ENCODE assay signal across 8 mouse cellular contexts in the genomic region with DNA sequence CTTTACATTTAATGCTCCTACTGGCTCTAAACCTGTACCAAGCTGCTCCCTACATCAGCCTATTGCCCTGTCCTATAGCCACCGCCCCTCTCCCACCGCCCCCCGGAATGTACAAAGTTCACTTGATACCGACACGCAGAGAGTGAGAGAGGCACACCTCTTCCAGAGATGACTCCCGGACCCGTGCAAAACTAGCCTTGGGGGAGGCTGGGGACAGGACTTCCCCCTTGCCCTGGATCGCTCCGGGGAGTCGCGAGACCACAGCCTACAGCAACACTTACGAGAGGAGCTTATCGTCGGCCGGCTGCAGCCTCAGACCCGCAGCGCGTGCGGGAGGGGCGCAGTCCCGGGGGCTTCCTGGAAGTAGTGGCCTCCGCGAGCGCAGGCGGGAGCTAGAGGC. TPM values are rescaled to one million over a fixed set of nuclear protein-coding genes. Genes with fewer than 3 reads are reported as not detected.
DNase-seq lines count a peak whose midpoint lies in the region; ATAC-seq lines count a peak whose summit lies in the region.

No protein-coding gene starts in this region.

- peak overlapping the region; percentile 87 for H3K27ac ChIP-seq in kidney, embryonic 16.5 days (ENCODE audit: low read length)
- H3K27ac ChIP-seq in liver, embryonic 16.5 days (ENCODE audit: low read length): peak overlapping the region; percentile 89

- peaks cover 7% of the 10 kb centered on the region for H3K36me3 ChIP-seq in kidney, embryonic 16.5 days (ENCODE audit: insufficient read depth, low read length)
- no peaks in the 10 kb centered on the region for H3K36me3 ChIP-seq in liver, embryonic 16.5 days (ENCODE audit: control insufficient read depth, insufficient read depth)

- H3K4me2 ChIP-seq in kidney, embryonic 16.5 days (replicated peaks; ENCODE audit: low read depth, low read length): peak overlapping the region; percentile 73
- peak overlapping the region; percentile 93 for H3K4me2 ChIP-seq in liver, embryonic 16.5 days (ENCODE audit: low read depth, low read length)

- peak overlapping the region; percentile 90 for H3K9ac ChIP-seq in kidney, embryonic 16.5 days (replicated peaks; ENCODE audit: low read length)
- H3K9ac ChIP-seq in liver, embryonic 16.5 days (ENCODE audit: low read depth, low read length): peak overlapping the region; percentile 74

- 0% methylated on average over 25 of the region's 25 CpGs for WGBS in kidney, embryonic 16.5 days
- WGBS in liver, embryonic 16.5 days (ENCODE audit: insufficient replicate concordance): under 1% methylated on average over 25 of the region's 25 CpGs

- peak overlapping the region; percentile 77 for H3K4me3 ChIP-seq in kidney, embryonic 16.5 days (ENCODE audit: low read length)
- H3K4me3 ChIP-seq in liver, embryonic 16.5 days (ENCODE audit: low read depth, low read length): peak overlapping the region; percentile 74

- ATAC-seq in kidney, embryonic 16.5 days (ENCODE audit: low FRiP score, low TSS enrichment): peak; percentile 25
- peak; percentile 2 for ATAC-seq in activated CD4-positive, CD25-positive, alpha-beta regulatory T cell, adult 4 months
- peak; percentile 3 for ATAC-seq in liver, embryonic 16.5 days (ENCODE audit: low read depth)

- H3K9me3 ChIP-seq in kidney, embryonic 16.5 days (ENCODE audit: low read length): no peaks in the 10 kb centered on the region
- no peaks in the 10 kb centered on the region for H3K9me3 ChIP-seq in liver, embryonic 16.5 days (replicated peaks; ENCODE audit: control insufficient read depth, low read length)

- DNase-seq in kidney, adult 9 months: no peak
- DNase-seq in heart, postnatal 4 days: peak; percentile 46
- DNase-seq in MN1 (ENCODE audit: low spot score): no peak
- no peak for DNase-seq in retina, postnatal 1 day
- no peak for DNase-seq in gastrocnemius, postnatal 10 days

- no peaks in the 10 kb centered on the region for H3K27me3 ChIP-seq in kidney, embryonic 16.5 days (ENCODE audit: insufficient read depth, low read length)
- H3K27me3 ChIP-seq in liver, embryonic 16.5 days (ENCODE audit: control insufficient read depth, insufficient read depth, low read depth, low read length): no peaks in the 10 kb centered on the region

- peaks cover 32% of the 10 kb centered on the region for H3K4me1 ChIP-seq in kidney, embryonic 16.5 days (ENCODE audit: insufficient read depth, low read length)
- H3K4me1 ChIP-seq in liver, embryonic 16.5 days (ENCODE audit: control insufficient read depth, low read depth, low read length): peaks cover 44% of the 10 kb centered on the region

RNA-seq across cellular contexts. Expression of a gene that starts 0.5 kb away (rescaled TPM):
- polyA plus RNA-seq in kidney, embryonic 16.5 days (2015; fragmentation: Nextera tagmentation; extraction: Ambion mirVana): 26.0 and 30.7 TPM in 2 replicates
- 10 to 100 TPM; 16.8 to 21.2 TPM for polyA plus RNA-seq in activated CD4-positive, CD25-positive, alpha-beta regulatory T cell, adult 4 months (2017; shearing (Covaris generic))
- total RNA-seq in heart, postnatal 4 days (2021): 10 to 100 TPM; 11.3 to 12.8 TPM
- polyA plus RNA-seq in liver, embryonic 16.5 days (2015; fragmentation: Nextera tagmentation; extraction: Ambion mirVana): 4.1 and 5.2 TPM in 2 replicates
- 1 to 10 TPM; 8.3 to 9.0 TPM for total RNA-seq in gastrocnemius, postnatal 10 days (2021)

RNA-seq across cellular contexts. Expression of a gene that starts 3.1 kb away (rescaled TPM):
- 28.2 and 30.9 TPM in 2 replicates for polyA plus RNA-seq in kidney, embryonic 16.5 days (2015; fragmentation: Nextera tagmentation; extraction: Ambion mirVana)
- 10 to 100 TPM; 10.3 to 15.2 TPM for polyA plus RNA-seq in activated CD4-positive, CD25-positive, alpha-beta regulatory T cell, adult 4 months (2017; shearing (Covaris generic))
- 1 to 10 TPM; 8.3 to 9.0 TPM for total RNA-seq in heart, postnatal 4 days (2021)
- 7.2 and 7.8 TPM in 2 replicates for polyA plus RNA-seq in liver, embryonic 16.5 days (2015; fragmentation: Nextera tagmentation; extraction: Ambion mirVana)
- total RNA-seq in gastrocnemius, postnatal 10 days (2021): 1 to 10 TPM; 8.9 to 9.4 TPM

RNA-seq across cellular contexts. Expression of a gene that starts 22.3 kb away (rescaled TPM):
- 1.6 and 2.4 TPM in 2 replicates for polyA plus RNA-seq in kidney, embryonic 16.5 days (2015; fragmentation: Nextera tagmentation; extraction: Ambion mirVana)
- polyA plus RNA-seq in activated CD4-positive, CD25-positive, alpha-beta regulatory T cell, adult 4 months (2017; shearing (Covaris generic)): under 1 TPM in 1 of 2 experiments, not detected in 1; 0.17 TPM
- 1 to 10 TPM in 1 of 2 experiments, under 1 TPM in 1; 0.93 to 1.5 TPM for total RNA-seq in heart, postnatal 4 days (2021)
- 1.8 TPM in 2 replicates for polyA plus RNA-seq in liver, embryonic 16.5 days (2015; fragmentation: Nextera tagmentation; extraction: Ambion mirVana)
- total RNA-seq in gastrocnemius, postnatal 10 days (2021): 1 to 10 TPM in 1 of 2 experiments, under 1 TPM in 1; 0.45 to 1.1 TPM

RNA-seq across cellular contexts. Expression of a gene that starts 52.8 kb away (rescaled TPM):
- 28.4 and 31.3 TPM in 2 replicates for polyA plus RNA-seq in kidney, embryonic 16.5 days (2015; fragmentation: Nextera tagmentation; extraction: Ambion mirVana)
- 1 to 10 TPM; 5.2 to 5.6 TPM for polyA plus RNA-seq in activated CD4-positive, CD25-positive, alpha-beta regulatory T cell, adult 4 months (2017; shearing (Covaris generic))
- total RNA-seq in heart, postnatal 4 days (2021): 10 to 100 TPM; 83.0 to 90.4 TPM
- 4.5 and 5.6 TPM in 2 replicates for polyA plus RNA-seq in liver, embryonic 16.5 days (2015; fragmentation: Nextera tagmentation; extraction: Ambion mirVana)
- total RNA-seq in gastrocnemius, postnatal 10 days (2021): 10 to 100 TPM; 33.4 to 42.5 TPM
